Mouse (Mus musculus): ENCODE data around the gene Sycn. TPM values are rescaled to one million over a fixed set of nuclear protein-coding genes. Genes with fewer than 3 reads are reported as not detected.

The Sycn gene
- total RNA-seq, 2 experiments from 2014 or later = not detected

DNA sequence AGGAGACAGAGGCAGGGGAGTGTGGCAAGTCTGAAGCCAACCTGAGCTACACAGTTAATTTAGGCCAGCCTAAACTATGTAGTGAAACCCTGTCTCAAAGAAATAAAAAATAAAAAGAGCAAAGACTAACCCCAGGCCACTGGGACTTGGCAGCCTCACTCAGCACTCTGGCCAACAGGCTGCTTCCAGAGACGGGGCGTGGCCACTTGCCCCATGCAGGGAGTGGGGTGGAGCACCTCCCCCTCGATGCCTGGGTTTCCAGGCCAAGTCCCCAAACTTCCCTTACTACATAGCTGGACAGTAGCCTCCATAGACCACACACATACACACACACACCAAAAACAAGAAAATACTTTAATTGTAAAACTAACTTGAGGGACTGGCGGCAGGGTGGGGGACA lies 17.8 kb downstream of the Sycn start:
- peak; percentile 62 for DNase-seq

DNA sequence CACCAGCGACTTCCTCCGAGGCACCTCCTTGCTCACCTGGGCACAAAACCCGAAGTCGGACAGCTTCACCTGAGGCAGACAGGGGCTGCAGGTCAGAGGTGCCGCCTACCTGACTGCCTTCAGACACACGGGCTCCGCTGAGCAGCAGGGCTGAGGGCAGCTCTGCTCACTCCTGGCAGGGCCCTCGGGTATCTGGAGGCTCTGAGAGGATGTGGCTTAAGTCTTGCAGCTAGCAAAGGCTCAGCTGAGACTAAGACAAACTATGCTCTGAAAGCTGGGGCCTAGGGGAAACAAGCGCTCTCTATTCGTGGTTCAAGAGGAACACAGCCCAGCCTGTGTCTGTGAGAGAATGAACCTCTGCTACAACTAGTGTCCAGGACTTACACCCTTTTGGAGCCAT lies 20.2 kb downstream of the Sycn start:
- DNase-seq = no peak

DNA sequence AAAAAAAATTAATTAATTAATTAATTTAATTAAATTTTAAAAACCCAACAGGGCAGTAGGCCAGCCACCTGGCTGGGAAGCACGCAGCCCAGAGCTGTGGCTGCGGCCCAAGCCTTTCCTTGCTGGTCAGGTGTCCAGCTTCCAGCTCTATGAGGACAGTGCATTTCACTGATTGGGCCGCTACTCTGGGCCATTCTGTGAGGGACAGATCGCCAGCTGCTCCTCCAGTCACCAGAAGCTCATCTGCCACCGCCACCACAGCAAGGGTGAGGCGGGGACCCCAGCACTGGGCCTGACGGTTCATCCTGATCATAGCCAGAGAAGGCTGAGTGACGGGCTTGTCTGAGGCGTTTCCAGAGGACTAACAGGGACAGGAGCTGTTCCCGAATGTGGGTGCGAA lies 21.3 kb downstream of the Sycn start:
- no peak for DNase-seq

- no peak for DNase-seq
These were observed 21.7 kb downstream of the Sycn start for GRCm38 (mm10) chr7:28562371-28562770.

DNA sequence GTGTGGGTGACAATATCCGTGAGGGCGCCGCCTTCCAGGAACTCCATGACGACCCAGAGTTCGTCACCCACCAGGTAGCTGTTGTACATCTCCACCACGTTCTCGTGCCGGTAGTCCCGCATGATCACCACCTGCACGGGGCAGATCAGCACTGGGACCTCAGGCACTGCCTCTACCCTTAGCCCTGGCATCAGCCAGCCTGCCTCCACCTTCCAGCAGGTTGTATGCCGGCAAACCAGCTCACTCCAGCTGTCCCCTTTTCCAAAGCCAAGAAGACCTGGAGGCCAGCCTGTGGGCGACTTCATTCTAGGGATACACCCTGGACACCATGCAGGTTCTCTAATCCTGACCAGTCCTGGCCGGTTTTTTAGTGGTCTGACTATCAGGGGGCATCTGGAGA lies 22.3 kb downstream of the Sycn start:
- no peak for DNase-seq

GRCm38 (mm10) chr7:28565407-28565806 lies 24.7 kb downstream of the Sycn start:
- DNase-seq = no peak

DNA sequence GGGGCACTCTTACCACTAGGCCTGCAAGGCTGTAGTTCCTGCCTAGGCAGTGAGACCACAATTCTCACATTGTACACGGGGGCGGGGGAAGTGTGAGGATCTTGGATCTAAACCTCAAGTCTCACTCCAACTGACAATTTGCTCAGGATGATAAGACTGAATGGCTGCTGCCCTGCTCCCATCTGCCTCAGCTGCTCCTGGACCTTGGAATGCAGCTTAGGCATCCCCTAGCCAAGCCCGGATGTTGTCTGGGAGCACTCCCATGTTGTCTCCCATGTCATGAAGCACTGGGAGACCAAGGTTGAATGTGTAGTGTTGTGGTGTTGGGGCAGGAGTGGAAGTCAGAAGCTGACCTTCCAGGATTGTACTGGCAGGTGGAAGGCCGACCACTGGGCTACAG lies 26.9 kb downstream of the Sycn start:
- no peak for DNase-seq

GRCm38 (mm10) chr7:28568253-28568652 lies 27.6 kb downstream of the Sycn start:
- DNase-seq = peak; percentile 64

- peak; percentile 41 for DNase-seq
These were observed 29.8 kb downstream of the Sycn start for GRCm38 (mm10) chr7:28570291-28570981.

DNA sequence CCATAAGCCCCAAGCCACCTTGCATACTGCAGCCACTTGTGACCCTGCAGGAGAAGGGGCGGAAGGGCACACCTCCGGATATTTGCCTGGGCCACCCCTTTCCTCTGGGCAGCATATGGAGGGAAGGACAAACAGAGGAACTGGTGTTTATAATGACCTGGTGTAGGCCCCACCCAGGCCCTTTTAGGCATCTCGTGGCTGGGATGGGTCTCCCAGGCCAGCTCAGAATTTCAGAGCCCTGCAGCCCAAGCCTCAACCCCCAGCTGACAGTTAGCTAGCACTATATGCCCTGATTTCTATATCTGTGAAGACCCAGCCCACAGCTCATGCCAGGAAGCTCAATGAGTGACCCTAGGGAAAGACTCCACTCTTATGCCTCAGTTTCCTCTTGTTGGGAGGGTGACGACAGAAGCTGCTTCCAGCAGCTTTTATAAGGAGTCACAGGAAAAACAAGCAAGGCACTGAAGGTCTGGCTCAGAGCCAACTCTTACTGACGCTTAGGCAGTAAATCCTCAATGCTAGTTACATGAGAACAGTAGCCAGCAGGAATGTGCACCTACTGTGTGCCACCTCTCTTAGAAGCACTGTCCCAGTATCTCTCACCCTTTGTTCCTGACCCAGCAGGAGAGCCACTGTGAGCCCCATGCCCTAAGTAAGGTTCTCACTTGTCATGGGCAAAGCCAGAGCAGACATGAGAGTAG lies 30.4 kb downstream of the Sycn start:
- no peak for DNase-seq

- no peak for DNase-seq
These were observed 32.0 kb downstream of the Sycn start for GRCm38 (mm10) chr7:28572689-28573088.

GRCm38 (mm10) chr7:28573236-28573635 lies 32.6 kb downstream of the Sycn start:
- no peak for DNase-seq

- DNase-seq = no peak
These were observed 34.9 kb downstream of the Sycn start for GRCm38 (mm10) chr7:28575597-28575996.

DNA sequence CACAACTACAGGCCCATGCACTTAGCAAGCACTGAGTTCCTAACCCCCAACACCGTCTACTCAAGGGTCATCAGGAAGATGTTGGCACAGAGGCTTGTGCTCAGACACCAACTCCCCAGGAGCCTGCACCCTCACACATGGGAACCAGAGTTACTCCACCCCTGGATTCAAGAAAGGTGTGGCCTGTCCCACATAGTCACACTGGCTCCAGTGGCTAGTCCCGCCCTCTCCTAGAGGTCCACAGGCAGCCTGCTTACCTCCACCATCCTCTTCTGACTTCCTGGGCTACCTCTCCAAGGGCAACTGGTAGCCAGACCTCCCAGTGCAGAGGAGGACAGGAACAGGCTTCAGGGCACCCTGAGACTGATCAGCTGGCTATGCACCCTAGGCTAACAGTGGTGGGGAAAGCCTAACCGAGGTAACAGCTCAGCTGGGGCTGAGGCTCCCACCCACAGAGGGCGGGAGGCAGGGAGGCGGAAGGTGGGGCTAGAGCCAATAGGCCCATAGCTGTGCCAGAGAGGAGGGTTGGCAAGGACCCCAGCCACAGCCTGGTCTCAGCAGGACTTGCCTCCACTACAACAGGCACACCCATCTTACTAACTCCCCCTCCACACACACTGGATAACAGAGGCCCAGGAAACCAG lies 35.7 kb downstream of the Sycn start:
- DNase-seq = peak; percentile 73

DNA sequence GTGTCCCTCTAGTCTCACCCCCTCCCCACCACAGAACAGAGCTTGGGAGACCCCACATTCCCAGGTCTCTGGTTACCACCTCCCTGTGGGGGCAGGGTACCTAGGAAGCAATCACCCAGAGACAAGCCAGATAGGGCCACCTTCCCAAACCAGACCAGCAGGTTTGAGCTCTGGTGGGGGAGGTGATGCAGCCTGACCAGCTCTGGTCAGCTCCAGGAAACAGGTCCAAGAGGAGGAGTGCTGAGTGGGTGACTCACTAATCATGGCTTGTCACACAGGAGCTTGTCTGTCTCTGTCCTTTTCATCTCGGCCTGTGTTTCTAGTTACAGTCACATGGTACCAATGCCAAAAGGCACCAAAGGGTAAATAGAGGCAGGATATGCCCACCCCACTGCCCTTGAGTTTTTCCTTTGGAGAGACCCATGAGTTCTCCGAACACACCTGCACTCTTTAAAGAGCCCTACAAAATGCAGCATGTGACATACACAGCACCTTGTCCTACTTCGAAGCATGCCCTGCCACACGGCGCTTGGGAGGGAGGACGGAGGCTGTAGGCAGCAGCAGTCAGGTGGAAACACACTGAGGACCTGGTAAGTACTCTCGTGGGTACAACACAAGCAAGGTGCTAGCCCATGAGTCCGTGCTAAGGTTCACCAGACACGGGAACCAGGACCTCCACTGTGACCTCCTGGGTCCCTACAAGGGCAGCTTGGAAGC lies 37.3 kb downstream of the Sycn start:
- no peak for DNase-seq

GRCm38 (mm10) chr7:28578543-28579053 lies 37.9 kb downstream of the Sycn start:
- DNase-seq = no peak

GRCm38 (mm10) chr7:28579826-28580225 lies 39.1 kb downstream of the Sycn start:
- DNase-seq = no peak

GRCm38 (mm10) chr7:28581721-28582120 lies 41.0 kb downstream of the Sycn start:
- DNase-seq = no peak

DNA sequence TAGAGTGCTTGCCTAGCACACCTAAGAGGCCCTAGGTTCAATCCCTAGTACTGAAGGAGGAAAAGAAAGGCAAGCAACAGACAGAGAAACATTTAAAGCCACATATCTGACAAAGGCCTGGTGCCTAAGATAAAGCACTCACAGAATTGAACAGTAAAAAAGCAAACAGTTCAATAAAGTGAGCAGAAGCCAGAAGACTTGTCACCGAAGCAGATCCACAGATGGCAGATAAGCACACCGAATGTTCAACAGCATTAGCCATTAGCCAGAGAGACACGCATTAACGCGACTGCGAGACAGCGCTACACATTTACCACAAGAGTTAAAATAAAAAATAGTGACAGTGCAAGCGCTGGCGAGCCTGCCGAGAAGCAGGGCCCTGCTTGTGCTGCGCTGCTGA lies 42.2 kb downstream of the Sycn start:
- DNase-seq = no peak

DNA sequence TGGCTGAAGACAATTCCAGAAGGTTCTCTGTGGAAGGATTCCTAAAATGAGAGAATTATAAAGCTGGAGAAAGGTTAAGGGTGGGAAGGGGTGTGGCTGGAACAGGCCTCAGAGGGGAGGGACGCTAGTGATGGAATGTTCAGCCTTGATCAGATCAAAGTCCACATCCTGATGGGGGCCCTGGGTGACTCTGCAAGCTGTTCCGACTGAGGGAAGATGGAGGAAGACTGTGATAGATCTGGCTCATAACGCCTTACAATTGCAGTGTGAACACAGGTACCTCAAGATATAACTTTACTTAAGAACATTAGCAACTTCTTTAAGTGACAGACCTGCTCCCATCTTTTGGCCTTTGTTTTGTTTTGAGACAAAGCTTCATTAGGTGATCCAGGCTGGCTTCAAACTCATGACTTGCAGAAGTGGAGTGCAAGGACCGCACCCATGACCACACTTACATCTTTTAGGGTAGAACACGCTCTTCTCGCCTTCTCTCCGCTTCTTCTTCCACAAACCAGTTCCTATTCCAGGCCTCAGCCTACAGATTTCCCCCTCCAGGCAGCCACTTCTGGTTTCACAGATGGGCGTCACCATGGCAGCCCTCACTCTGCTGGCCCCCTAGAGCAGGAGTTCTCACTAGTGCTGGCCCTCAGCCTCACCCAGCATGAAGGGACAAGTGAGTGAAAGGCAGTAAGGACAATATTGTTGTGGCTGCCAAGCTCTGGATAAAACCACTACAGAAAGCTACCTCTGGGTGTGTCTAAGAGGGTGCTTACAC lies 43.1 kb downstream of the Sycn start:
- DNase-seq = no peak

DNA sequence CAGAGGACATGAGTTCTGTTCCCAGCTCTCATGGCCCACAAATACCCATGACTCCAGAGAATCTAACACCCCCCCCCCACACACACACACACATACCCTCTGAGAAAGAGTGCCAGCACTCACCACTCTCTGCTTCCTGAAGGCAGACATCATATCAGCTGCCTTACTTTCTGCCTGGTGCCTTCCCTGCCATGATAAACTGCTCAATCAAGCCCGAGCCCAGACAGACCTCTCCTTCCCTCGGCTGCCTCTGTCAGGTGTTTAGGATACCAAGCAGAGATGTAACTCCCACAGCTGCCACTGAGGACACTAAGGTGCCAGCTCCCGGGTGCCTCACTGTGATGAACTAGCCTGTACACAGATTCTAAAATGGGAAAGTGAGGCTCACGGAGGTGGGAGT lies 43.8 kb downstream of the Sycn start:
- DNase-seq = no peak

GRCm38 (mm10) chr7:28585001-28585400 lies 44.3 kb downstream of the Sycn start:
- no peak for DNase-seq
